Mouse (Mus musculus): ENCODE results near the gene Zfp706.

Gene Zfp706

DNA sequence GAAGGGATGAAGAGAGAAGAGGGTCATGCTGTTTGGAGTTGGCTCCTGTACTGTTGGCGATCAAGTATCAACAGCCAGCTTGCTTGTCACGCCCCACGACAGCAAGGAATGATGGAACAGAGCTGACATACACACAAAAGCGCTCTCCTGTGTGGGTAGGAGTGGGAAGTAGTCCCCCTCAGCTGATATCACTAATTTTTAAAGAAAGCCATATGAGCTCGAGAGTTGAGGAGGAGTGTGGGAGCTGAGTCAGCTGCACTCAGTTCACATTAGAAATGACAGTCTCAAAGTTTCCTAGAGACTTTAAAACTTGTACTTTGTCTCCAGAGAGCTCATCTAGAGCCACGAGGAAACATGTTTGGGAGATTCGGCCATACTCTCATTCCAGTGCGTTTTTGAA, 29.8 kb downstream of the Zfp706 start:
- DNase-seq (ENCODE audit: low spot score): no peak

GRCm38 (mm10) chr15:36975690-36976089, 31.9 kb downstream of the Zfp706 start:
- no peak for DNase-seq (ENCODE audit: low spot score)

- DNase-seq (ENCODE audit: low spot score): no peak
Observed at GRCm38 (mm10) chr15:36975256-36975620, 32.3 kb downstream of the Zfp706 start.

- no peak for DNase-seq (ENCODE audit: low spot score)
Observed at GRCm38 (mm10) chr15:36974614-36975255, 32.8 kb downstream of the Zfp706 start.

DNA sequence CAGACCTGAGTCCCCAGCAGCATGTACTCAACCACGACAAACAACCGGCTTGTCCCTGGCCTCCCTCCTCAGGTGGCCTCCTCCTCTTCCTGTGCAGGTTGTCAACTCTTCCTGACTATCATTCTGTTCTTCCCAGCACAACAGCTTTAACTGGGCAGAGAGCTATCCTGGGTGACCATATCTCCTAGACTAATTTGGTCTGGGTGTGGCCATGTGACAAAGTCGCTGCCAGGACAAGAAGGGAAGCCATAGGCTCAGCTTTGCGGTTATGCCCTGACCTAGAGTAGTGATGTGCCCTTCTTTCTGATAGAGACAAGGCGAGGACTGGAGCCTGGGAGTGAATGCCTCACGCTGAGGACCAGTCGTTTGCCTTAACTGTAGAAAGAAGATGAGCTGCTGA, 33.9 kb downstream of the Zfp706 start:
- no peak for DNase-seq (ENCODE audit: low spot score)

DNA sequence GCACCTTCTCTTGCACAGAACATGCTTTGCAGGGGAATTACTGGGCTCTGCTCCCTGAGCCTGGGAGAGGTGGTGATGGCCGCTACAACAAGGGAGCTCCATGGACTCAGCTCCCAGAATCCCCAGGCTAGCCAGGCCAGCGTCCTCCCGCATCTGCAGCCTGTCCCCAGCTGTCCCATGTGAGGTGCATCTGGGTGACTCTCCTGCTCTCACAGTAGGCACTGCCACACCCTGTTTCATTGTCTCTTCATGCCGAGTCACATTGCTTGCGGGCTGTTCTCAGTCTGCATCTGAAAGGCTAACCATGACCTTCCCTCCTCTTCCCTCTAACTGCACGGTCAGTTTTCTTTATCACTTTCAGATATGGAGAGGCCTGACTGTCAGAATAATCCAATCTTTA, 34.3 kb downstream of the Zfp706 start:
- no peak for DNase-seq (ENCODE audit: low spot score)

- DNase-seq (ENCODE audit: low spot score): no peak
Observed at GRCm38 (mm10) chr15:36969794-36970193, 37.8 kb downstream of the Zfp706 start.

DNA sequence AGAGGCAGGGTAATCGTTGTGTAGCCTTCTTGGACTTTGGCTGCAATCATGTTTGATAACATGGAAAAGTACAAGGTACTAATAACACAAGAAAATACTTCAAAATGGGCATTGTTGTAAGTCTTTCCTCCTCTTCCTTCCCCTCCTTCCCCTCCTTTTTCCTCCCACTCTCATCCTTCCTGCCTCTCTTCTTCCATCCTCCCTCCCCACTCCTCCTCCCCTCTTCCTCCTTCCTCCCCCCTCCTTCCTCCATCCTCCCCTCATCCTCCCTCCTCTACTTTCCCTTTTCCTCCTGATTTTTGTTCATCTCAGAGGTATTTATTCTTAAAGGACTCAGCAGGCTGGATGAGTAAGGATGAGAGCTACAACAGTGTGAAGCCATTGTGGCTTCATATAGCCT, 39.3 kb downstream of the Zfp706 start:
- DNase-seq (ENCODE audit: low spot score): no peak

DNA sequence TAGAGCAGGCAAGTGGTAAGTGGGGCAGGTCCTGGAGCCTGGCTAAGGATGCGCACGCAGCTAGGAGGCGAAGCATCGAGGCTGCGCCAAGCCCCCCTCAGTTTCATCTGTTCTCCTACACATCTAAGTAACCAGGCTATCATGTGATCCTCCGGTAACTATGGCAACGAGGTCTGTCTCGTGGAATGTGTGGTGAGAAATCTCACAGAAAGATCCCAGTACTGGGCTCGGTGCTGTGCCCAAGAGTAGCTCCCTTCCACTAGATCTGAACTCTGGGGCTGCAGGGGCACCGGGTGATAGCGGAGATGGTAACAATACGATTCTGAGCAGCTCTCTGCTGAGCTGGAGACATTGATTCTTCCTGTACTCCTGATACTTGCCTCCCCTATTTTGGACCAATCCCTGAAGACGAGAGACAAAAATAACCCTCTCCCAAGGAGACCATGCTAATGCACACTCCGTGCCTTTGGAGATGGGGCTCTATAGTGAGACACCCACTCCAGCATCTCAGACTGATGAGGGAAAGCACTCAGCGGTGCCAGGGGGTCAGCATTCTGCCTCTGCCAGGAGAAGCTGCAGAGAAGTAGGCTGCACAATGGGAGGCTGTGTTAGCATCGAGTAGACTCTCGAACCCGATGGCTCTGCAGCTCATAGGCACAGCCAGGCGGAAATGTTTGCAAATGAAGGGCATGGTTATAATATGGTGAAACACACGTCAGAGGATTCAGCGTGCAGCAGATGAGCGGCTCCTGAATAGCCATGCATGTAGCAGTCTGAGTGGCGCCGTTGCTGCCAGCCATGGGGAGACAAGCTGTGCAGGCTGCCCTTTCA, 40.0 kb downstream of the Zfp706 start:
- no peak for DNase-seq (ENCODE audit: low spot score)

DNA sequence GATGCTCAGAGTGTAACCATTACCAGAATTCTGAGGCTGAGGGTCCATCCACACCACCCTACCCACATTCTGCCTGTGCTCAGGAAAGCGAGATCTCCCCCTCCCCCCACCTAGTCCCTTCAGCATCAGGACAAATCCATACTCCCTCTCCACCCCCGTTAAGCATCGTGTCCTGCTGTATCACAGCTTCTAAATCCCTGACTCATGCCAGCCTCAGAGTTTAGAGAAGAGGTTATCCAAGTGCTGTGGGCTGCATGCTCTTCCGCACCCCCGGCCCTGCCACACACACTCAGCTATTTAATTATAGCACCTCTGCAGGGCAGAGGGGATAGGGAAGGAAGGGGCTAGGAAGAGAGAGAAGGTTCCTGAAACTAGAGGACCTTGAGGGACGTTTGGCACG, 40.6 kb downstream of the Zfp706 start:
- DNase-seq (ENCODE audit: low spot score): no peak

- no peak for DNase-seq (ENCODE audit: low spot score)
Observed at GRCm38 (mm10) chr15:36966466-36966865, 41.1 kb downstream of the Zfp706 start.

DNA sequence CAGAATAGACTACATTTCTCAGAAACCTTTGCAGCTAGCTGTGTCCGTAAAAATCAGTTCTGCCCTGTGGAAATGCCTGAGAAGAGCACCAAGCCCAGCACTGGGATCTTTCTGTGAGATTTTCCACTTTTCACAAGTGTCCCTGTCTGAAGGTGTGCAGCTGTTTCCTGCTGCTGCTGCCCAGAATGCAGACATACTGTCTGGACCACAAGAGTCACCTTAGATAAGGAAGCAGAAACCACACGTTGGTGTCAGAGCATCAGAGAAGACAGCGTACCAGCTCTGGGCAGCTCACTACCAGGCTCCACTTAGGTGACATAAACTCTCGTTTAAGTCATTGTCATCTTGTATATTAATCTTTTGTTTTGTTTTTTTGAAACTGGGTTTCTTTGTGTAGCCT, 41.8 kb downstream of the Zfp706 start:
- DNase-seq (ENCODE audit: low spot score): no peak

DNA sequence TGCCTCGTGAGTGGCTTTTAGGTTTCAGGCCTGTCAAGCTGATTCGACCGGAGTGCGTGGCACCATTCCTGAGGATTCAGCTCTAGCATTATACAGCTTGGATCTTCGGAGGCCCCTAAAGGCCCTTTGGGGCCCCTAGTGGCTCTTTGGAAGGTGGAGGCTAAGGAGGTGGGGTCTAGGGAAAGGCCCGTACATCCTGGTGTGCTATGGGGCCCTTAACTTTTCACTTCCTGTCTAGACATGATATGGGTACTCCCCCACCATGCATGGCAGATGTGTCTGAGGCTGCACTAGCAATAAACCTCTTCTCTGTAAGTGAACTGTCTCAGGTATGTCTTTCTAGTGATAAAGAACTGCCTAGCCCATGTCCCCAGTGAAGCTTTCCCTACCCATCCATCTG, 44.6 kb downstream of the Zfp706 start:
- no peak for DNase-seq (ENCODE audit: low spot score)

DNA sequence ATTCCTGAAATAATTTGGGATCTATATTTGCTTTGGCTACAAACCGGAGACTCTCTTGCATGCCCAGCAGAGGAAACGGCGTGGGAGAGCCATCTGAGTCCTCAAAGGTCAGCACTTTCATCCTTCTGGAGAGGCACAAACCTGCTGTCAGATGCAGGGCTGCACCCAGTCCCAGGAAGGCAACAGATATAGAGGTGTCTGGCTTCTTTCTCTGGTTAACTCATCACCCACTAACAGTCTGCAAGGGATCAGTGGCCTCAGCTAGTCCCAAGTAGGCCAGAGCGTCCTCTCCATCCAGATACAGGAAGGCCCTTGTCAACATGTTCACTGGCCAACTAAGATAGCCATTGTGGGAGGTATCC, 46.7 kb downstream of the Zfp706 start:
- no peak for DNase-seq (ENCODE audit: low spot score)

DNA sequence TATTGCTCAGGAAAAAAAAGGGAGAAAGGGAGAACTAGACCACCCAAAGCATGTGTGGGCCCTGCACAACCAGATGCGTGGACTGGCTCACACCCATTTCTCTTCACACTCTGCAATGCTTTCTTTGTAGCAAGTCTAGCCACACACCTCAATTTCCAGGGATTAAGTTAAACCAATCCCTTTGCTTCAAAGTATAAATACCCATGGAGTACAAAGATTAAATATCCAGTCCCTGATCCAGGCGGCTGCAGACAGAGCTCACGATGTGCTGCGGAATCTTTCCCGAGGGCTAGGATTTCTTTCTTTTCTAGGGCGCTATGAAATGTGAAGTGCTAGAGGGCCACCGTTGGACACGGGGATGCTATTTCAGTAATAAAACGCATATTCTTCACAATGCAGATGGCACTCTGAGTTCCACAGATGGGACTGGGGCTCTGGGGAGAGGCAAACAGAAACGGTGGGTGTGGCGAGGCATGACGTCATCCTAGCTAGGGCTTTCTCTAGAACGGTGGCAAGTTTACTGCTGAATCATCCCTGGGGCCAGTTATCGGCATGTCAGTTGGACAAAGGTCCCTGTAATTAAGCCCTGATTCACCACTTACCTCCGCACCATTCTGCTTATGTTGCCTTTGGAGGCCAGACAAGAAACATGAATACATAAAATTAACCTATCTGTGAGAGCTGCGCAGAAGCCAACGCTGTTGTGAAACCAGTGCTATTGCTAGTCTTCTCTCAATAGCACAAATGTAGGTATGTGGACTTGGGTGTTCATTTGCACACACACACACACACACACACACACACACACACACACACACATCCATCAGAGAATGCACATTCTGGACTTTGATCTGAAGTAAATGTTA, 47.3 kb downstream of the Zfp706 start:
- no peak for DNase-seq (ENCODE audit: low spot score)

- DNase-seq (ENCODE audit: low spot score): no peak
Observed at GRCm38 (mm10) chr15:36956221-36956620, 51.4 kb downstream of the Zfp706 start.

DNA sequence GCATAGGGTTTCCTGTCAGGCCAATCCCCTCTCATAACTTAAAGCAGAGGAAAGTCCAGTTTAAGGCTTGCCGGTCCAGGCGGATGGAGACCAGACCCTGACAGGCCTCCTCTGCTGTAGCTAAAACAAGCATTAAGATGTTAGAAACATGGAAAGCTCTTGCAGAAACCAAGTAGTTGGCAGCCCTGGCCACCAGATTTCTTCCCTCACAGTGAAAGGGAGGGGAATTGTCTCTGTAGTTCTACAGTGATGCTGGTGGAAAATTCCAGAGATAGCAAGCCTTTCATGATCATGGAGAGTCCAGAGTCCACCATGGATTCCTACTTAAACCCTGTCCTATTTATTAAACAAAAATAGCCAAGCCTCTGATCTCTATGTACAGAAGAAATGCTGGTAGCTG, 57.3 kb downstream of the Zfp706 start:
- DNase-seq (ENCODE audit: low spot score): no peak

- no peak for DNase-seq (ENCODE audit: low spot score)
Observed at GRCm38 (mm10) chr15:36948866-36949546, 58.6 kb downstream of the Zfp706 start.

Data from ovary, postnatal 14 days (tissue).